Mouse (Mus musculus) macrophage (primary cell): ENCODE results near the gene Pcolce. TPM values are rescaled to one million over a fixed set of nuclear protein-coding genes. Genes with fewer than 3 reads are reported as not detected.

Experiments used
- H3K27ac ChIP-seq: fragments of 350-480 bp; formaldehyde crosslinking; 2 replicates; pipeline ENCODE4 v1.9.0; 2021
- H3K36me3 ChIP-seq: fragments of 350-480 bp; formaldehyde crosslinking; 2 replicates; pipeline ENCODE4 v1.9.0; 2021; ENCODE audit errors: inconsistent target
- H3K4me3 ChIP-seq: fragments of 350-480 bp; formaldehyde crosslinking; 2 replicates; pipeline ENCODE4 v1.9.0; 2021; ENCODE audit errors: inconsistent target
- H3K79me2 ChIP-seq: fragments of 350-480 bp; formaldehyde crosslinking; 2 replicates; pipeline ENCODE4 v1.9.0; 2021; ENCODE audit errors: inconsistent target
- WGBS: methylation state at CpG from one replicate; pipeline ENCODE4 v1.1.7; 2026; ENCODE audit warnings: inconsistent platforms; ENCODE audit not compliant: missing documents; 5-methylcytosine and 5-hydroxymethylcytosine counted together
- polyA plus RNA-seq: library from polyadenylated mRNA; stranded (reverse); fragments of 250-400 nt; gene quantifications from 3 replicates; pipeline ENCODE4 v1.2.4, GENCODE M21; 2018; ENCODE audit warnings: inconsistent platforms

Pcolce gene
- polyA plus RNA-seq, 1 experiment from 2014 or later: 0.44 TPM

DNA sequence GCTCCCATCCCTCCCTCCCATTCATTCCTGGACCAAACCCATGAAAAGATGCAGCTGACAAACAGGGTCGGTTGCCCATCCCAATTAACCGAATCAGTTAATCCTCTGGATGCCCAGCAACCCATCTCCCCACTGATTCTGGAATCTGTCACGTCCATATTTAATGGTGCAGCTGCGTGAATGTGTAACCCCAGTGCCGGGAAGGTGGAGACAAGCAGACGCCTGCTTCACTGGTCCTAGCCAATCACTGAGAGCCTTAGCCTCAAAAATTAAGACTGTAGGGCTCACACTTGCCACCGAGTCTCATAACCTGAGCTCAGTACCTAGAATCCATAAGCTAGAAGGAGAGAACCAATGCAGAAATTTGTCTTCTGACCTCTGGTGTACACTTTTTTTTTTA is 17.7 kb downstream of the Pcolce start:
- Histone ChIP-seq H3K4me3 (no peak overlapping the region), H3K36me3 (no peaks in the 10 kb centered on the region), H3K79me2 (peaks cover 13% of the 10 kb centered on the region; the same call in 1 of the 2 replicates), H3K27ac (no peak overlapping the region)
- WGBS: 95% methylated on average over 7 of the region's 7 CpGs

DNA sequence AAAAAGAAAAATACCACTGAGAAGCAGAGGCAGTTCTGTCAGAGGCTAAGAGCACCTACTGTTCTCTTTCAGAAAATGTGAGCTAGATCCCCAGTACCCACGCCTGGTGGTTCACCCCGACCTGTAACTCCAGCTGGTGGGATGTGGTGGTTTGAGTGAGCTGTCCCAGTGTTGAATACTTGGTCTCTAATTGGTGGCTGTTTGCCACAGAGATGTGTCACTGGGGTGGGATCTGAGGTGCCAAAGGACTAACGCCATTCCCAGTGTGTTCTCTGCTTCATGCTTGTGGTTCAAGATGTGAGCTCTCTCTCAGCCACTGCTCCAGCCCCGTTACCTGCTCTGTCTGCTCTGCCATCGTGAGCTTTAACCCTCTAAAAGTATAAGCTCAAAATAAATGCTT is 23.1 kb downstream of the Pcolce start:
- Histone ChIP-seq H3K4me3 (no peak overlapping the region), H3K36me3 (no peaks in the 10 kb centered on the region), H3K79me2 (no peaks in the 10 kb centered on the region), H3K27ac (no peak overlapping the region)
- WGBS: 71% methylated on average over 4 of the region's 5 CpGs

DNA sequence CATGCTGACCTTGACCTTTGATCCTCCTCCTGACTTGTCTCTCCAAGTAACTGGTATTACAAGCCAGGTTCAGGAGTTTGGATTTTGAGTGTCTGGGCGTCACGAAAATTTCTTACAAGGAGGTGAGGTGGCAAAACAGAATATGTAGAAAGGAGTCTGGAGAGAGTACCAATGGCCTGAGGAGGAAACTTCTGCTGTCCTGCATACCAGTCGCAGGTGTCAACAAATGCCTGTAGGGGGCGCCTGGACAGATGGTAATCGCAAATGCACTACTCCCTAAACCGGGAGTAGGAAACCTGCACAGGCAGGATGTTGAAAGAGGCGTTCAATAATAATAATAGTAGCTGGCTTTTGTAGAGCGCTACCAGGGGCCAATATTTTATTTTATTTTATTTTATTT is 28.6 kb downstream of the Pcolce start:
- WGBS: 27% methylated on average over 8 of the region's 8 CpGs
- no peaks in the 10 kb centered on the region for H3K79me2 ChIP-seq

DNA sequence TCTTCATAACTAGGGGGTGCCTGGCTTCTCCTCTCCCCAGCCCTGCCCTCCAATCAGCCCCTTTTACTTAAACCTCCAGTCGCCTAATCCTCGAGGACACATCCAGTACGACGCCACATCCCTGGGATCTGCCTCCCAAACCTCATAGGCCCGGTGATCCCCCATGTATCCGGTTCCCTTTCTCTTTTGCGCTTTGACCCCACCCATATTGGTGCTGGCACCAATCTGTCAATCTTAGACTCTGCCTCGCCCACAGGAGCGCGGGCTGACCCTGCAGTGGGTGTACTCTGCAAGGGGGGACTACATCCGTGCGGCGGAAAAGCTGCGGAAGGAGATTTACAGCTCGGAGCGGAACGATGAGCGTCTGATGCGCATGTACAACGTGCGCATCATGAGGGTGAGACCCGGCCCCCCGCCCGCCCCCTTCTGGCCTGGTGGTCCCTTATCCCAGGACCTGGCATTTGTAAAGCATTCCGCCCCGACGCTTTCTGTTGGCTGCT is 29.9 kb downstream of the Pcolce start:
- 92% methylated on average over 24 of the region's 27 CpGs for WGBS
- no peak overlapping the region for H3K4me3 ChIP-seq
- H3K36me3 ChIP-seq: no peaks in the 10 kb centered on the region
- H3K27ac ChIP-seq: no peak overlapping the region
- H3K79me2 ChIP-seq: no peaks in the 10 kb centered on the region

More for the DNA sequence above, 28.6 kb downstream of the Pcolce start:
- H3K36me3 ChIP-seq: no peaks in the 10 kb centered on the region
- no peak overlapping the region for H3K27ac ChIP-seq
- H3K4me3 ChIP-seq: no peak overlapping the region

DNA sequence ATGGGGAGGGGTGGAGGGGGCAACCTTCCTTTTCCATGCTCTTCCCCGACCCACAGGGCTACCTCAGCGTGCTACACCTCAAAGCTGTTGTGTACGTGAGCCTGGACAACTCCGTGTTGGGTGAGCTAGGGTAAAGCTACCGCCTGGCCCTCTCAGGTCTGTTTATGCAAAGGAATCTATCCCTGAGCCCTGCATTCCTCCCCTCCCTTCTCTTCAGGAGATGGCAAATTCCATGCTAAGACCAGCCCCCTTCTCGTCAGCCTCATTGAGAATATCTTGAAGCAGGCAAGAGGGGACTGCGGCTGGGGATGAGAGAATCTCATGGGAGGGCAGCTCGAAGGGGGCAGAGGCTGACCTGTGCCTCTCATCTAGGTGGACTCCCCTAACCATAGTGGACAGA is 30.9 kb downstream of the Pcolce start:
- Histone ChIP-seq H3K79me2 (no peaks in the 10 kb centered on the region), H3K27ac (no peak overlapping the region), H3K36me3 (no peaks in the 10 kb centered on the region), H3K4me3 (no peak overlapping the region)
- 90% methylated on average over 8 of the region's 8 CpGs for WGBS

DNA sequence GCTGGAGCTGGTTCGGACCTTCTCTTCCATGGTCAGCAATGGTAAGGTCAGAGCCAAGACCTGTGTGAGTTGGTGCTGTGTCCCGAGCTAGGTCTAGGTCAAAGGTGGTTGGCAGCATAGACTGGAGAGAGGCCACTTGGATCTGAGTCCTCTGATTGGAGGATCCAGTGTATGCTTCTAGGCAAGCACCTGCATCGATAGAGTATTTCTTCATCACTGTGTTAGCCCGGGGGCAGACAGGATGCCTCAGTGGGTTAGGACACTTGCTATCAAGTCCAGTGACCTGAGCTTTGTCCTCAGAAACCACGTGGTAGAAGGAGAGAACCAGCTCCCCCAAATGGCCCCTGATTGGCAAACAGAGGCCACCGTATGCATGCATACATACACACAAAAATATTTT is 33.3 kb downstream of the Pcolce start:
- Histone ChIP-seq H3K79me2 (no peaks in the 10 kb centered on the region), H3K36me3 (no peaks in the 10 kb centered on the region), H3K4me3 (no peak overlapping the region), H3K27ac (no peak overlapping the region)
- WGBS: 83% methylated on average over 6 of the region's 6 CpGs

DNA sequence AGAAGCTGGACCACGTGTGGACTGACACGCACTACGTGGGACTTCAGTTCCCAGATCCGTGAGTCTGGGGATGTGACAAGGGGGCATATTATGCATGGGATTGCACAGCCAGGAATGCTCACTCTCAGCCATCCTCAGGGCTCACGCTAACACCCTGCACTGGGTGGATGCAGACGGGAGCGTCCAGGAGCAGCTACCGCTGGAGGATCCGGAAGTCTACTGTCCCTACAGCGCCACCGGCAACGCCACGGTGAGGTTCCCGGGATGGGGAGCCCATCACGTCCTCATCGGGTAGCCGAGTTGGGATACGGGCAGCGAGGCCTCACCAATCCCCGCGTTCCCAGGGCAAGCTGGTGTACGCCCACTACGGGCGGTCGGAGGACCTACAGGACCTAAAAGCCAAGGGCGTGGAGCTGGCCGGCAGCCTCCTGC is 39.1 kb downstream of the Pcolce start:
- no peaks in the 10 kb centered on the region for H3K79me2 ChIP-seq
- H3K4me3 ChIP-seq: no peak overlapping the region
- 94% methylated on average over 27 of the region's 27 CpGs for WGBS
- H3K36me3 ChIP-seq: no peaks in the 10 kb centered on the region
- H3K27ac ChIP-seq: no peak overlapping the region

DNA sequence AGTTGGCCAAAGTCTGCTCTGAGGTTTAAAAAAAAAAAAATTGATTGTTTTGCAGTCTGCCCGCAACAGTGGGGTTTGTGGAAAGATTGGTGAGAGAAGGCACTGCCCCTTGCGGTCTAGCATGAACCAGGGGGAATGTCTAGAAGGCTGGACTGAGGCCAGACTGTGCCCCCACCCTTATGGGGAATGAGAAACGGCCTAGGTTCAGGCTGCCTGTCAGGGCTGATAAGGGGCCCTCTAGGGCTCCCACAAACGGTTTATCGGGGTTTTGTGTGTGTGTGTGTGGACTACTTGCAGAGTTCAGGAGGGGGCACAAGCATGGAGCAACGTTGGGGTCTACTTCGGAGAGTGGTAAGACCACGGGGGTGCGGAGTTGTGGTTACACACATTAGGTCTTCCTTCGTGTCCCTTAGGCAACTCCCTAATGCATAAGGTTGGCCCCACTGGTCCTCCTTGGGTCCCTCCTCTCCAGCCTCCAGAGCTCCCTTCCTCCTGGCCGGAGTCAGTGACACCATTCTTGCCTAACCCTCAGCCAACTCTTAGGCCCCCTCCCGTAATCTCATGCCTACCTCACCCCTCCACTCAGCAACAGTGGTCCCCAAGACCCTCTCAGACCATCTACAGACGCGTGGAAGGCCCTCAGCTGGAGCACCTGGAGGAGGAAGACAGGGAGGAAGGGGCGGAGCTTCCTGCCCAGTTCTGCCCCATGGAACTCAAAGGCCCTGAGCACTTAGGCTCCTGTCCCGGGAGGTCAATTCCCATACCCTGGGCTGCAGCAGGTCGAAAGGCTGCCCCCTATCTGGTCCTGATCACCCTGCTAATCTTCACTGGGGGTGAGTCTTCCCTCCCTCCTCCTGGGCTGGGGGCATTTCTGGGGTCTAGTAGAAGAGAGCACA is 42.6 kb downstream of the Pcolce start:
- 10% methylated on average over 17 of the region's 17 CpGs for WGBS
- Histone ChIP-seq H3K36me3 (no peaks in the 10 kb centered on the region), H3K4me3 (no peak overlapping the region), H3K79me2 (no peaks in the 10 kb centered on the region), H3K27ac (no peak overlapping the region)

DNA sequence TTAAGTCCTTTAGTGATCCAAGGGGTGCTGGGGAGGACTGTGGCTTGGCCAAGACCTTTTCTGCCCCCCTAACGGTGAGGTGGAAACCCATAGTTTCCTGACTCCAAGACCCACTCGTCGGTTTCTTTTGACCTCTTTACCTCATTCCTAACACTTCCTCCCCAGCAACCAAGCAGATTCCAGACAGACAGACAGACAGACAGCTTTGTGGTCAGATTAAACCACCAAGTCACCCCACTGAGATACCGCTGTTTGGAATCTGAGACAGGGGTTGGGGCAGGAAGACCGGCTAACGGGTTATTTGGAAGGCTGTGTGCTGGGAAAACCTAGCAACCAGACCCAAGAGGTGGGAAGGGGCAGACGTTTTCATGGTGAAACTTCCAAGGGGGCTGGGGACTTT is 43.4 kb downstream of the Pcolce start:
- H3K36me3 ChIP-seq: no peaks in the 10 kb centered on the region
- H3K4me3 ChIP-seq: no peak overlapping the region
- no peaks in the 10 kb centered on the region for H3K79me2 ChIP-seq
- 14% methylated on average over 7 of the region's 7 CpGs for WGBS
- H3K27ac ChIP-seq: no peak overlapping the region

DNA sequence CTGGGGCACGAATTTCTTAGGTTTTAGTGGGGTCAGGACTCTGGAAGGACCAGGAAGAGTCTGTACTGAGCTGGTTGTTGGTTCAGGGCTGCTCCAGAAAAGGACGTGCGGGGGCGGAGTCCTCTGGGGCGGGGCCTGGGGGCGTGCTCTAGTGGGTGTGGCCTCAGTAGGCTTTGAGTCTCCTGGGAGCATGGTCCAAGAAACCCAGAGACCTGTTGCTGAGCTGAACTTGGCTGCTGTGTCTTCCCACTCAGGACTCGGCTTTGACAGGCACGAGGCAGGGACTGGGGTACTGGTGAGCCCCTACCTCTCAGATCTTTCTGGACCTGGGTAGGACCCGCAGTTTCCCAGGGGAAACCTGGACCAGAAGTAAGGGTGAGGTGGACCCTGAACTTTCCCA is 43.9 kb downstream of the Pcolce start, which contains the start of gene Tfr2:
Tfr2 (plus strand) TSS at position 176 of the 400 bp plus-strand sequence.
- no peak within 1 kb of the TSS for H3K4me3 ChIP-seq
- H3K79me2 ChIP-seq: no peaks in the 10 kb centered on the region
- no peak within 1 kb of the TSS for H3K27ac ChIP-seq
- 2% methylated on average over 9 of the region's 9 CpGs for WGBS
- no peaks in the 10 kb centered on the region for H3K36me3 ChIP-seq

DNA sequence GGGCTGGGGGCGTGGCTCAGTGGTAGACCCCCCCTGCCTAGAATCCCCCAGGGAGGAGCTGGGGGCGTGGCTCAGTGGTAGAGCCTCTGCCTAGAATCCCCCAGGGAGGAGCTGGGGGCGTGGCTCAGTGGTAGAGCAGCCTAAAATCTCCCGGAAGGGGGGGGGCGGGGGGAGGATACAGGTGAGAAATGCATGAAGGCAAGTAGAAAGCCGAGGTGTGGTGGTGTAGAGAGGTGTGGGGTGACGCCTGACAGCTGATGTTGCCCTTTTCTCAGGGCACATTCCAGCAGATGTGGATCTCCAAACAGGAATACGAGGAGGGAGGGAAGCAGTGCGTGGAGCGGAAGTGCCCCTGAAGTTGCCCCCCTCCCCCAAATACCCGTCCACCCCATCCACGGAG is 44.6 kb downstream of the Pcolce start:
- no peaks in the 10 kb centered on the region for H3K36me3 ChIP-seq
- no peaks in the 10 kb centered on the region for H3K79me2 ChIP-seq
- WGBS: 79% methylated on average over 9 of the region's 12 CpGs
- no peak overlapping the region for H3K27ac ChIP-seq
- no peak overlapping the region for H3K4me3 ChIP-seq

DNA sequence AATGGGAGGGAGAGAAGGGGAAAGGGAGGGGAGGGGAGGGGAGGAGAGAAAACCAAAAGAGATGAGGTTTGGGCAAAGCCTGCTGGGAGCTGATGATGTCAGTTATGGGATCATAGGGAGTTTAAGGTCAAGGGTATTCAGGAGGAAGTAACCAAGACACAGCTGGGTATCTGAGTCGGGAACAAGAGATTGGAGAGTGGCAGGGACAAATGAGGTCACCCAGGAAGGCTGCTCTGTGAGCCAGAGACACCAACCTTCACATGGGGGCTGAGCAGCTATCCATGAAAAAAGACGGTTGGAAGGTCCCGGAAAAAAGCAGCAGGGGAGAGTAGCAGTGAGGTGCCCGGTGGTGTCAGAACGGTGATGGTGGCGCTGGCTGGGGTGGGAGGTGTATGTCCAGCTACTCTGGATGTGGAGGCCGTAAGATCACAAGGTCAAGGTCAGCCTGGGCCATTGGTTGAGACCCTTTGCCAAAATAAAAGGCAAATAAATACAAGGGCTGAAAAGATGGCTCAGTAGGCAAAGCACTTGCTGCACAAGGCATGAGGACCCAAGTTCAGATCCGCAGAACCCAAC is 45.3 kb downstream of the Pcolce start:
- H3K79me2 ChIP-seq: no peaks in the 10 kb centered on the region
- no peaks in the 10 kb centered on the region for H3K36me3 ChIP-seq
- H3K4me3 ChIP-seq: no peak overlapping the region
- H3K27ac ChIP-seq: no peak overlapping the region
- WGBS: 89% methylated on average over 8 of the region's 8 CpGs

DNA sequence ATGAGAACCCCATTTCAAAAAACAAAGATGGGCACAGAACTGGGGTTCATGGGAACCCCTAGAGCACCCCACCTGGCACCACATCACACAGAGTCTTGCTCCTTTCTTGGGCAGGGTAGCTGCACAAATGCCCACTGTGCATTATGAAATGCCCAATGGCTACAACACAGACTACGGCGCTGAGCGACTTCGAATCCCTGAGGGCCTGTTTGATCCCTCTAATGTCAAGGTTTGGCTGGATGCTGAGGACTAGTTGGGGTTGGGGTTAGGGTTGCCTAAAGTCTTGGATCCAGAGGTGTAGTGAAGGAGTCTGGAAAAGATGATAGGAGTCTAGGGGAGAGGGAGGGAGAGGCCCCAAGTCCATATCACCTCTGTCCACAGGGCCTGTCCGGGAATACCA is 47.2 kb downstream of the Pcolce start:
- no peak overlapping the region for H3K27ac ChIP-seq
- H3K79me2 ChIP-seq: no peaks in the 10 kb centered on the region
- WGBS: 92% methylated on average over 5 of the region's 5 CpGs
- H3K36me3 ChIP-seq: no peaks in the 10 kb centered on the region
- no peak overlapping the region for H3K4me3 ChIP-seq

DNA sequence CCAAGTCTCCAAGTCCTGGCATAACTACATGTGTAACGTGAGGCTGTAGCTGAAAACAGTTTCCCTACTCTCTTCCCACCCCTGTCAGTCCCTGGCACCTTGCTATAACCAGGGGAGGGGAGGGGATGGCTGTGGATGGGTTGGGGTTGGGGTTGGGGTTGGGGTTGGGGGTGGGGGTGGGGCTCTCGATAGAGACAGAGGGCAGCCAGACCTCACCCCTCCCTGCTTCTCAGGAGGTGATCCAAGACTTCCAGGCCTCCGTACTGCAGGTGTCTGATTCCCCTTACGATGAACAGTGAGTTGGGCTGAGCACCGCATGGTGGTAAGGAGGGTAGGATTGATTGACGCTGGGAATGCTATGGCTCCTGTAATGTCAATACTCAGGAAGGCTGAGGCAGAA is 47.8 kb downstream of the Pcolce start:
- H3K4me3 ChIP-seq: no peak overlapping the region
- WGBS: 96% methylated on average over 6 of the region's 6 CpGs
- H3K27ac ChIP-seq: no peak overlapping the region
- no peaks in the 10 kb centered on the region for H3K79me2 ChIP-seq
- no peaks in the 10 kb centered on the region for H3K36me3 ChIP-seq

DNA sequence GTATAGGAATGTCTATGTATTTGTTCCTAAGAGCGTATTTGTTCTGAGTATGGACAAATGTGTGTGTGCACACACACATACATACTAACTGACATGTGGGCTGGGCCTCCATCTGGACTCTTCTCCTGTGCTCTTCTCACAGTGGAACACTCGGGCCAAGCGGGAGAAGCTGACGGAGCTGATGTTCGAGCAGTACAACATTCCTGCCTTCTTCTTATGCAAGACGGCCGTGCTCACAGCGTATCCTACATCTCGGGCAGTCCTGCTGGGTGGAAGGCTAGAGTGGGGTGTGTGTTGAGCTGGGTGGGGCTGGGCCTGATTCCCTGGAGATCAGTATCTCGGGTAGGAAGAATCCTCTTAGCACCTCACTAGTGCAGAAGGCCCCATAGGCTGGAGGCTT is 50.6 kb downstream of the Pcolce start:
- Histone ChIP-seq H3K79me2 (no peaks in the 10 kb centered on the region), H3K36me3 (no peaks in the 10 kb centered on the region), H3K27ac (no peak overlapping the region), H3K4me3 (no peak overlapping the region)
- 92% methylated on average over 10 of the region's 10 CpGs for WGBS
